Mouse (Mus musculus) adrenal gland, postnatal 10 days (tissue): ENCODE data around the gene Cand2. TPM values are rescaled to one million over a fixed set of nuclear protein-coding genes. Genes with fewer than 3 reads are reported as not detected.
A peak's percentile ranks its signal among the peaks of the same experiment; 100 is the strongest.

Experiments
- DNase-seq: peaks from one replicate; pipeline ENCODE4 v3.0.0; 2021; ENCODE audit warnings: mixed read lengths
- total RNA-seq, 2 experiments: library from RNA; stranded (reverse); gene quantifications; 2 replicates each; pipeline ENCODE4 v1.2.3; 2021

Gene Cand2
- total RNA-seq, 2 experiments from 2014 or later = 10.4 to 16.1 TPM

- peak; percentile 49 for DNase-seq
Observed at GRCm38 (mm10) chr6:115773966-115774413, 348 bp upstream of the Cand2 start.

- no peak for DNase-seq
Observed at GRCm38 (mm10) chr6:115775838-115776237, 1.5 kb downstream of the Cand2 start.

- no peak for DNase-seq
Observed at GRCm38 (mm10) chr6:115776363-115776762, 2.0 kb downstream of the Cand2 start.

- DNase-seq = peak; percentile 57
Observed at GRCm38 (mm10) chr6:115782781-115783180, 8.4 kb downstream of the Cand2 start.

DNA sequence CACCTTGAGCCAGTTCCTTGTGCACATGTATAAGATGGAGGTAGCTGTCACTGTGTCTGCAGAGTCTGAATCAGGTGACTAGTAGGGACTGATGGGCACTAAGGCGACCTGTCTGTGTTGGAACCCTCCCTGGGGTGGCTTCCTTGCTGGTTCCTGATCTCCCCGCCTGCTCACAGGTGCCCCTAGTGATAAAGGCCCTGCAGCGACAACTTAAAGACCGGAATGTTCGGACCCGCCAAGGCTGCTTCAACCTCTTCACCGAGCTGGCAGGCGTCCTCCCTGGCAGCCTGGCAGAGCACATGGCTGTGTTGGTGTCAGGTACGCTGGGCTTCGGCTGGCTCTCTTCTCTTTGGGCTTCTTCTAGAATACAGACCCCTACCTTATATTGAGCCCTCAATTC is 16.7 kb downstream of the Cand2 start:
- no peak for DNase-seq

DNA sequence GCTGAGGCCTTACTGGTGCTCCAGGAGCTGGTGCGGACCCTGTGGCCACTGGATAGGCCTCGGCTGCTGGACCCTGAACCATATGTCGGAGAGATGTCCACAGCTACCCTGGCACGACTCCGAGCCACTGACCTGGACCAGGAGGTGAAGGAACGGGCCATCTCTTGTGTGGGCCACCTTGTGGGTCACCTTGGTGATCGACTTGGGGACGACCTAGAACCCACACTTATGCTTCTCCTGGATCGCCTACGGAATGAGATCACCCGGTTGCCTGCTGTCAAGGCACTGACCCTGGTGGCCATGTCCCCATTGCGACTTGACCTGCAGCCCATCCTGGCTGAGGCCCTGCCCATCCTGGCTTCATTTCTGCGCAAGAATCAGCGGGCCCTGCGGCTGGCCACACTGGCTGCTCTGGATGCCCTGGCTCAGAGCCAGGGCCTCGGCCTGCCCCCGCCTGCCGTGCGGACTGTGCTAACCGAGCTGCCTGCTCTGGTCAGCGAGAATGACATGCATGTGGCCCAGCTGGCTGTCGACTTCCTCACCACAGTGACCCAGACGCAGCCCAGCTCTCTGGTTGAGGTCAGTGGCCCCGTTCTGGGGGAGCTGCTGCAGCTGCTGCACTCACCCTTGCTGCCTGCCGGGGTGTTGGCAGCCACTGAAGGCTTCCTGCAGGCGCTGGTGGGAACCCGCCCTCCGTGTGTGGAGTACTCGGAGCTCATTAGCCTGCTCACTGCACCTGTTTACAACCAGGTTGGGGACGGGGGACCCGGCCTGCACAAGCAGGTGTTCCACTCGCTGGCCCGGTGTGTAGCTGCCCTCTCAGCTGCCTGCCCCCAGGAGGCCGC is 17.7 kb downstream of the Cand2 start:
- no peak for DNase-seq

- no peak for DNase-seq
Observed at GRCm38 (mm10) chr6:115792691-115793215, 18.4 kb downstream of the Cand2 start.

- no peak for DNase-seq
Observed at GRCm38 (mm10) chr6:115801811-115802210, 27.5 kb downstream of the Cand2 start.

DNA sequence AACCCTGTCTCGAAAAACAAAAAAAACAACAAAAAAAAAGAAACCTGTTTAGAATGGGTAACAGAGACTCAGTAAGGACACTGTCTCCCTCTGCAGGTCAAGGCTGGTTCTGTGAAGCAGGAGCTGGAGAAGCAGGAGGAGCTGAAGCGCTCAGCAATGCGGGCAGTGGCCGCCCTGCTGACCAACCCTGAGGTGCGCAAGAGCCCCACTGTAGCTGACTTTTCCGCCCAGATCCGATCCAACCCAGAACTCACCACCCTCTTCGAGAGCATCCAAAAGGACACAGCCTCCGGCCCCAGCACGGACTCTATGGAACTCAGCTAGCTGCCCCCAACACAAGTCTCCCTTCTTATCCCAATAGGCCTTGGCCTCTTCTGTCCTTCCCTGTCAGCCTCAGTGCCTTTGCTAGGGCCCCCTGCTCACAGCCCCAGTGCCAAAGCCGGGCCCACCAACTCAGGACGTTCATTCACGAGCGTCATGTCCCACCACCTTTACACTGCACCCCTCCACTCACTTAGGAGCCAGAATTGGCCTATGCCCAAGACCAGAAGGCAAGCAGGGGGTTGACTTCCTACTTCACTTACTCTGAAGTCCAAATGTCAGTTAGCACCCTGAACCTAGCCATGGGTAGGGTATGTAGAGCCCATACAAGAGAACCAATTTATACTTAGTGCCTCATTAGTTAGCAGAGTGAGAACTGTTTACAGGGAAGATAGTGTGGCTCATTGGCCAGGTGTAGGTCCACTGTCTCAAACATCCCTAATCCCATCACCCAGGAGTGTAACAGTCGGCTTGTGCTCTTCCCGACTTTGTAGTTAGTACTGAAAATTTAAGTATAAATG is 29.4 kb downstream of the Cand2 start:
- DNase-seq = peak; percentile 84

- no peak for DNase-seq
Observed at GRCm38 (mm10) chr6:115804432-115805192, 30.3 kb downstream of the Cand2 start.

DNA sequence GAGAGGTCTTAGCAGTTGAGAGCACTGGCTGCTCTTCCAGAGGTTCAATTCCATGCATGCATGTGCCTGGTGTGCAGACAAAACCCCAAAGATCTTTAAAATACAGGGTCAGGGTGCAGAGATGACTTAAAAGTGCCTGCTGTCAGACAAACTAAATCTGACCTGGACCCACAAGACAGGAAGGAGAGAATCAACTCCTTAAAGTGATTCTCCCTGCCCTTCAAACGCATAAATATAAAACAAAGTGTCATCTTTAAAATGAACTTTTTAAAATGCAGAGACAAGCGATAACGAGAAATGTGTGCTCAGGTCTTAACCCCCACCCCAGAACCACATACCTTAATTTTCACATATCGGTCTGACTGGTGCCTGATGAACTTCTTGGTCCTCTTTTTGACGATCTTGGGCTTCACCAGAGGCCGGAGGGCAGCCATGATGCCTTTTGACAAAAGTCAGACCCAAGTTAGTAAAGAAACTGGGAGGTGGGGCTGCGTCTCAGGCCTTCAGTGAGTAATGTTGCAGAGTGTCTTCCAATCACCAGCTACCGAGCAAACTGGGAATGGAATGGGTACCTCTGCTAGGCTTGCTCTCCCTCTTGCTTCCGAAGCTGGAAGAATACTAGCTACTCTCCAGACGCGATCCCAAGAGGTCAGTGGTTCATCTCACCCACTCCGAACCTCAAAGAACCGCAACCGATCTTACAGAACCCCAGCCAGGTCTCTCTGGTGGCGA is 33.3 kb downstream of the Cand2 start:
- peak; percentile 23 for DNase-seq

DNA sequence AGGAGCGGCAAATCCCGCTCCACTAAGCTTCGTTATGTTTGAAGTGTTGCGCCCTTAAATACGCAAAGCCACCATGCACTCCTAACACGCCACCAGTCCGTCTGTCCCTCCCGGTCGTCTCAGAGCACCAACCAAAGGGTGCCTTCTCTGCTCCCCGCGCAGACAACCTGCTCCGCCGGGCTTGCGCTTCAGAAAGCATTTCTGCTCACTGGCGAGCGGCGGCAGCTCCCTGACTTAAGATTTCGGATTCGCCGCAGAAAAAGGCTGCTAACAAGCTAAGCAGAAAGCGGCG is 33.8 kb downstream of the Cand2 start:
- DNase-seq = no peak

DNA sequence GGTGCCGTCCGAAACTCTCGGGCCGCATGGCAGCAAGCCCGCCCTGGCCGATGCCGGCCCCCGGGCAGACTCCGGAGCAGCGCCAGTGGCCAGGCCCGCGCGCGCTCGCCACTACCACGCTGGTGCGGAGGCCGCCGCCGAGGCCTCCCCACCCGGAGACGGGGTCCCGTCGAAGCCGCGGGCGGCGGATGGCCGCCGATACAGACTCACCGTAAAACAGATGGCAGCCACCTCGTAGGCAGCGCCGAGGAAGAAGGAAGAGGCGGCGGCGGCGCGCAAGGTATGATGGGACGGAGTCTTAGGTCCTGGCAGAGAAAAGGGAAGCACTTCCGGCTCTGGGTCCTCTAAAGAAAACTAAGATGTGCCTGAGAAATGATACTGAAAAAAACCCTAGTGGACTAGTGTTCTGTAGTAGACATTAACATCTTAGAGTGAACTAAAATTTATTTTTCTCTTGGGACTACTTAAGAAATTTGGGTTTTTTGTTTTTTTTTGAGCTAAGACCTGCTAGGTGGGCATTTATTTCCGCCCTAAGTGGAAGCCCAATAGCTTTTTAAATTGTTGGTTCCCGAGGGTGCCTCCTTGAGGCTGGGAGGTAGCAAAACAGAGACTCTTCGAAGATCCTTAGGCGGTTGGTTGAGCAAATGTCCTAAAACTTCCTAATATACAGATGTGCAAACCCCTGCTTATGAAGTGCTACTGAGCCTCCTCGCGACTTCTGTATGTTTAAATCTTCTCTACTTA is 34.3 kb downstream of the Cand2 start, which contains the start of gene Rpl32:
TSS of gene Rpl32 (minus strand) at position 260 of the 744 bp plus-strand sequence.
- DNase-seq = peak; percentile 89

GRCm38 (mm10) chr6:115811606-115812005 is 37.3 kb downstream of the Cand2 start:
- DNase-seq = no peak

- DNase-seq = peak; percentile 79
Observed at GRCm38 (mm10) chr6:115814104-115814503, 39.8 kb downstream of the Cand2 start.

DNA sequence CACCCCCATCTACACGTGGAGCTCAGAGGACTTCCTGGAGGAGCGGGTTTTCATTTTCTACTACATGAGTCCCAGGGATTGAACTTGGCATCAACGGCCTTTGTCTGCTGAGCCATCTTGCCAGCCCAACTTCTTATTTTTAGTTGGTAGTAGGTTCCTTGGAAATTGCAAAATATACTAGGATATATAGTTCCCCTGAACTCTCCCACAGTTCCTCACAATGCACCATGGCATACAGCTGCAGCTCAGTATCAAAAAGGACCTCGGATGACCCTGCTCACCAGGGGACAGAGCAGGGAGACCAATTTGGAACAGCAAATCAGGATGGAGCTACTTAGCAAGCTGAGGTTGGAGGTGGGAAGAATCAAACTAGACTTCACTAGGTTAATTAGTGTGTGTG is 40.7 kb downstream of the Cand2 start:
- no peak for DNase-seq

DNA sequence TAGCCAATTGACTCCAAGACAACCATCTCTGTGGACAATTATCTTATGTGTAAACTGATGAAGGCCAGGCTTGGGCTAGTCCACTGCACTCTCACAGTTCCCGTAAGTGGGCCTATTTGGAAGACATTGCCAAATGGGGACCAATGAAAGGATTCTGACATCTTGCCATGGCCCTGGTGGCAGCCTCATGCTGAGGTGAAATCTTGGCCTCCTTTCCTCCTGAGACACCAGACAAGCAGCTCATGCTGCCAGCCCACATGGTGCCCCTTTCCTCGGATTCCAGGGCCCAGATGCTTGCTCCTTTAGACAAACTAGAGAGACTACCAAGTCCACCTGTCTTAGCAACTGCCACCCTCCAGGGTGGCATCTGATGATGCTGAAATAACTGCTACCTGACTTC is 43.8 kb downstream of the Cand2 start:
- DNase-seq = no peak

DNA sequence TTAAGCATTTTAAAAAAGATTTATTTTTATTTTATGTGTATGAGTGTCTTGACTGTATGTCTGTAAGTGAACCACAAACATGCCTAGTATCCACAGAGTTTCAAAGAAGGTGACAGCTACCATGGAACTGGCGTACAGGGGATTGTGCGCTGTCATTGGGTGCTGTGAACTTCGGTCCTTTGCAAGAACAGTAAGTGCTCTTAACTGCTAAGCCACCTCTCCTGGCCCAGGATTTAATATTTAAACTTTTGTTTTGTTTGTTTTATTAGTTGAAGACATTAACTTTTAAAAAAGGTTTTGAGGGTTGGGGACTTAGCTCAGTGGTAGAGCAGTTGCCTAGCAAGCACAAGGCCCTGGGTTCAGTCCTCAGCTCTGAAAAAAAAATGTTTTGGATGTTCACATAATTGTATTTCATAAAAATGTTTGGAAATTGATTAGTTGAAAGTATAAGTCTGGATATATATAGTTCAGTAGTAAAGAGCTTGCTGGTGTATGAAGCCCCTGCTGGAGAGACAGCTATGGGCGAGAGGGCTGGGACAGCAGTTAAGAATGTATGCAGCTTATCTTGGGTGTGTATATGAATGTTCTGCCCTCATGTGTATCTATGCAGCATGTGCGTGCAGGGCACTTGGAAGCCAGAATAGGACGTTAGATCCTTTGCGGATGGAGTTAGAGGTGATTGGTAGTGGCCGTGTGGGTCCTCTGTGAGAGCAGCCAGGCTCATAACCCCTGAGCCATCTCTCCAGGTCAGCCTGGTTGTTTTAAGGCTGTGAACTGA is 47.1 kb downstream of the Cand2 start:
- DNase-seq = no peak

GRCm38 (mm10) chr6:115823850-115824464 is 49.6 kb downstream of the Cand2 start:
- peak; percentile 79 for DNase-seq
